Mouse (Mus musculus): ENCODE results near the gene Wdr4. TPM values are rescaled to one million over a fixed set of nuclear protein-coding genes. Genes with fewer than 3 reads are reported as not detected.
"Not testable (repeated sequence)": the region's sequence is repeated elsewhere in the genome, so short reads cannot be mapped to it uniquely, and the experiment has no call there.

The Wdr4 gene
- polyA plus RNA-seq, 1 experiment from 2014 or later, result 32.7 TPM

DNA sequence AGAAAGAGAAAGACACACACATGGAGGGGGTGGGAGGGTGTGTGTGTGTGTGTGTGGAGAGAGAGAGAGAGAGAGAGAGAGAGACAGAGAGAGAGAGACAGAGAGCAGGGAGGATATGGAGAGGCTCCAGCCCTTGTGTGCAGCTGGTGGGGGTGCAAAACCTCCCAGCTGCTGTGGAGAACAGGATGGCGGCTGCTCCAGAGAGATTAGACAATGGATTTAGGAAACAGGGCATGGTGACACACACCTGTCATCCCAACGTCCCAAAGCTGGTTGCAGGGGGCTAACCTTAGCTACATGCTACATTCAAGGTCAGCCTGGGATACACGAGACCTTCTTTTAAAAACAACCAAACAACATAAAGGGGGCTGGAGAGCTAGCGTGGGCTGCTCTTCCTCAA lies 36.5 kb upstream of the Wdr4 start:
- no peaks in the 10 kb centered on the region for H3K27me3 ChIP-seq
- ATAC-seq (ENCODE audit: insufficient number of reproducible peaks, low FRiP score, low TSS enrichment, low read depth), result no peak
- no peak overlapping the region for H3K27ac ChIP-seq (replicated peaks)
- no peaks in the 10 kb centered on the region for H3K9me3 ChIP-seq (replicated peaks)
- no peaks in the 10 kb centered on the region for H3K36me3 ChIP-seq
- WGBS, result 74% methylated on average over 4 of the region's 4 CpGs
- H3K4me3 ChIP-seq (replicated peaks), result no peak overlapping the region
- H3K4me2 ChIP-seq (replicated peaks), result no peak overlapping the region
- peaks cover 14% of the 10 kb centered on the region for H3K4me1 ChIP-seq
- no peak overlapping the region for H3K9ac ChIP-seq

GRCm38 (mm10) chr17:31552601-31553000 lies 32.8 kb upstream of the Wdr4 start:
- H3K9ac ChIP-seq; H3K27ac ChIP-seq (replicated peaks); H3K36me3 ChIP-seq; ATAC-seq (ENCODE audit: insufficient number of reproducible peaks, low FRiP score, low TSS enrichment, low read depth); H3K9me3 ChIP-seq (replicated peaks); H3K27me3 ChIP-seq; H3K4me3 ChIP-seq (replicated peaks); H3K4me2 ChIP-seq (replicated peaks): not testable (repeated sequence)
- whole genome bisulfite sequencing, result 95% methylated on average over 23 of the region's 23 CpGs
- peaks cover 10% of the 10 kb centered on the region for H3K4me1 ChIP-seq

DNA sequence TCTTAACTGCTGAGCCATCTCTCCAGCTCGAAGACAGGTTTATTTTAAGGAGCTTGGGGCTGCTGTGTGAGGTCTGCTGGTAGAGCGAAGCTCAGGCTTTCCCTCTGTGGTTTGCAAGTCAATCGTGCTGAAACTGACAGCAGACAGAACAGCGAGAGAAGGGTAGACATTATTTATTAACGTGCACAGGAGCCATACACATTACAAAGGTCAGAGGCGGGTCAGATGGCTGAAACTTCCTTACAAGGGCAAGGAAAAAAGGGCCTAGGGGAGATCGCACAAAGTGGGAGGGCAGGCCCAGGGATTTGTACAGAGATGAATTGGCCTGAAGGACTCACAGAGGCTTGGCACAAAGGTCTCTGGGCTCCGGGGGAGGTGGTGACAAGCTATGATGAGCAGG lies 29.6 kb upstream of the Wdr4 start:
- H3K27ac ChIP-seq (replicated peaks), result no peak overlapping the region
- H3K4me2 ChIP-seq (replicated peaks), result no peak overlapping the region
- no peak for ATAC-seq (ENCODE audit: insufficient number of reproducible peaks, low FRiP score, low TSS enrichment, low read depth)
- 56% methylated on average over 8 of the region's 8 CpGs for WGBS
- no peak overlapping the region for H3K9ac ChIP-seq
- H3K36me3 ChIP-seq, result no peaks in the 10 kb centered on the region
- H3K27me3 ChIP-seq, result no peaks in the 10 kb centered on the region
- H3K4me3 ChIP-seq (replicated peaks), result no peak overlapping the region
- no peaks in the 10 kb centered on the region for H3K9me3 ChIP-seq (replicated peaks)
- H3K4me1 ChIP-seq, result peaks cover 5% of the 10 kb centered on the region; the same call in 1 of the 2 replicates

GRCm38 (mm10) chr17:31547974-31548373 lies 28.2 kb upstream of the Wdr4 start:
- Histone ChIP-seq H3K36me3 (no peaks in the 10 kb centered on the region), H3K4me2 (replicated peaks) (no peak overlapping the region), H3K9ac (no peak overlapping the region), H3K27ac (replicated peaks) (no peak overlapping the region), H3K9me3 (replicated peaks) (no peaks in the 10 kb centered on the region), H3K27me3 (no peaks in the 10 kb centered on the region), H3K4me1 (peaks cover 5% of the 10 kb centered on the region; the same call in 1 of the 2 replicates), H3K4me3 (replicated peaks) (no peak overlapping the region)
- ATAC-seq (ENCODE audit: insufficient number of reproducible peaks, low FRiP score, low TSS enrichment, low read depth), result no peak
- WGBS, result 33% methylated on average over 3 of the region's 3 CpGs

- no peaks in the 10 kb centered on the region for H3K36me3 ChIP-seq
- WGBS, result 67% methylated on average over 9 of the region's 9 CpGs
- no peak overlapping the region for H3K4me2 ChIP-seq (replicated peaks)
- H3K27me3 ChIP-seq, result no peaks in the 10 kb centered on the region
- no peak overlapping the region for H3K9ac ChIP-seq
- H3K4me3 ChIP-seq (replicated peaks), result no peak overlapping the region
- H3K27ac ChIP-seq (replicated peaks), result no peak overlapping the region
- no peak for ATAC-seq (ENCODE audit: insufficient number of reproducible peaks, low FRiP score, low TSS enrichment, low read depth)
- peaks cover 10% of the 10 kb centered on the region; the same call in 1 of the 2 replicates for H3K4me1 ChIP-seq
- H3K9me3 ChIP-seq (replicated peaks), result no peaks in the 10 kb centered on the region
Measured at GRCm38 (mm10) chr17:31546444-31547196, 26.8 kb upstream of the Wdr4 start.

DNA sequence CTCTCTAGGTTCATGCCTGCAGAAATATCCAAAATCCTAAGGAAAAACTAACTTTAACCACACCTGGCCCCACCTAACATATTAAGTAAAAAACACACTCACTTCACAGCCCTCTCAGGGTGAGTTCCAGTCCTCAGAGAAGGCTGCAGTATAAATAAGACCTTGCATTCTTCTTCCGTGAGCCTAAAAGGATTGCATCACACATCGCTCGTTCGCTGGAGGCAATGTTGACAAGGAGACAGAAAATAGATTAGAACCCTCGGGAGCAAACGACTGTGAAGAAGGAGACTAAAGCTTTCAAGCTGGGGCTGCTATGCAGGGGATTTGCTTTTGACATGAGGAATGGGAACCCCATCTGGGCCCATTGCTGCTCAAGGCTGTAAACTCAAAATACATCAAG lies 23.8 kb upstream of the Wdr4 start:
- 21% methylated on average over 6 of the region's 6 CpGs for WGBS

GRCm38 (mm10) chr17:31541460-31541831 lies 21.7 kb upstream of the Wdr4 start:
- Histone ChIP-seq H3K4me2 (replicated peaks) (no peak overlapping the region), H3K4me3 (replicated peaks) (no peak overlapping the region), H3K9me3 (replicated peaks) (no peaks in the 10 kb centered on the region), H3K4me1 (peaks cover 14% of the 10 kb centered on the region; the same call in 1 of the 2 replicates), H3K9ac (no peak overlapping the region), H3K27me3 (no peaks in the 10 kb centered on the region), H3K36me3 (no peaks in the 10 kb centered on the region), H3K27ac (replicated peaks) (peak overlapping the region; percentile 55; the same call in 1 of the 2 replicates)
- 29% methylated on average over 6 of the region's 6 CpGs for WGBS
- peak; percentile 70; the same call in 1 of the 2 replicates for ATAC-seq (ENCODE audit: insufficient number of reproducible peaks, low FRiP score, low TSS enrichment, low read depth)

More for the DNA sequence above, 23.8 kb upstream of the Wdr4 start:
- Histone ChIP-seq H3K4me1 (peaks cover 19% of the 10 kb centered on the region; the same call in 1 of the 2 replicates), H3K9me3 (replicated peaks) (no peaks in the 10 kb centered on the region), H3K36me3 (no peaks in the 10 kb centered on the region), H3K4me2 (replicated peaks) (no peak overlapping the region), H3K9ac (no peak overlapping the region), H3K4me3 (replicated peaks) (no peak overlapping the region), H3K27me3 (no peaks in the 10 kb centered on the region), H3K27ac (replicated peaks) (no peak overlapping the region)
- ATAC-seq (ENCODE audit: insufficient number of reproducible peaks, low FRiP score, low TSS enrichment, low read depth), result no peak

DNA sequence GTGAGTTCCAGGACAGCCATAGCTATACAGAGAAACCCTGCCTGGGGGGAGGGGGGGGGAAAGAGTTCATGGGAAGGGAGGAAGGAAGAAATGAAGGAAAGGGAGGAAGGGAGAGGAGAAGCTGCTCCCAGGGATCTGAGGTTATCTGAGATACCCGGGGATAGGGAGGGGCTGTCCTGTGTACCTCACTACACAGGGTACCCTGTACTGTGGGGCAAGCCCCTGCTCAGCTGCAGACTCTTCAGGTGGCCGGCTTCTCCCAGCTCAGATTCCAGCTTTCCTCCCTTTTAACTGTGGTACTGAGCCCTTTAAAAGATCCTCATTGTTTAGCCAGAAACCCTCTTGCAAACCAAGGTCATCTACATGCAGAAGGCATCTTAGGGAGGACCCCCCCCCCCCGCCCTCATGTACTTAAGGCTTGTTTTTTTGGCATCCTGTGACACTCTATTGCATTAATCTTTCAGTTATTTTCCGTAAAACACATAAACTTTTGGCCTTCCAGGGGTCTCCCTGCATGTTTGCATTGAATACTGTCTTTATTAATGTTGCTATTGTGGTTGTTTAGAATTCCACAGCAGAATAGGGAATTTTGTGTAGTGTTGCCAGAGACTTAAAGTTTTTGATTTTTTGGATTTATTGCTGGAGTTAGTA lies 21.2 kb upstream of the Wdr4 start:
- H3K27ac ChIP-seq (replicated peaks), result peak overlapping the region; percentile 65; the same call in 1 of the 2 replicates
- H3K27me3 ChIP-seq, result no peaks in the 10 kb centered on the region
- no peaks in the 10 kb centered on the region for H3K36me3 ChIP-seq
- H3K4me2 ChIP-seq (replicated peaks), result no peak overlapping the region
- no peak overlapping the region for H3K9ac ChIP-seq
- H3K9me3 ChIP-seq (replicated peaks), result no peaks in the 10 kb centered on the region
- H3K4me1 ChIP-seq, result peaks cover 16% of the 10 kb centered on the region
- ATAC-seq (ENCODE audit: insufficient number of reproducible peaks, low FRiP score, low TSS enrichment, low read depth), result 0 out of 2 replicates have a peak, but pooled peaks have one; percentile 37
- no peak overlapping the region for H3K4me3 ChIP-seq (replicated peaks)
- 40% methylated on average over 4 of the region's 4 CpGs for WGBS

GRCm38 (mm10) chr17:31540101-31540500 lies 20.3 kb upstream of the Wdr4 start:
- H3K4me3 ChIP-seq (replicated peaks), result no peak overlapping the region
- no peaks in the 10 kb centered on the region for H3K27me3 ChIP-seq
- no peak overlapping the region for H3K9ac ChIP-seq
- H3K36me3 ChIP-seq, result no peaks in the 10 kb centered on the region
- 61% methylated on average over 3 of the region's 3 CpGs for whole genome bisulfite sequencing
- no peak overlapping the region for H3K4me2 ChIP-seq (replicated peaks)
- no peaks in the 10 kb centered on the region for H3K9me3 ChIP-seq (replicated peaks)
- peaks cover 25% of the 10 kb centered on the region for H3K4me1 ChIP-seq
- no peak for ATAC-seq (ENCODE audit: insufficient number of reproducible peaks, low FRiP score, low TSS enrichment, low read depth)
- 0 out of 2 replicates have a peak overlapping the region, but pooled peaks have one; percentile 7 for H3K27ac ChIP-seq (replicated peaks)

DNA sequence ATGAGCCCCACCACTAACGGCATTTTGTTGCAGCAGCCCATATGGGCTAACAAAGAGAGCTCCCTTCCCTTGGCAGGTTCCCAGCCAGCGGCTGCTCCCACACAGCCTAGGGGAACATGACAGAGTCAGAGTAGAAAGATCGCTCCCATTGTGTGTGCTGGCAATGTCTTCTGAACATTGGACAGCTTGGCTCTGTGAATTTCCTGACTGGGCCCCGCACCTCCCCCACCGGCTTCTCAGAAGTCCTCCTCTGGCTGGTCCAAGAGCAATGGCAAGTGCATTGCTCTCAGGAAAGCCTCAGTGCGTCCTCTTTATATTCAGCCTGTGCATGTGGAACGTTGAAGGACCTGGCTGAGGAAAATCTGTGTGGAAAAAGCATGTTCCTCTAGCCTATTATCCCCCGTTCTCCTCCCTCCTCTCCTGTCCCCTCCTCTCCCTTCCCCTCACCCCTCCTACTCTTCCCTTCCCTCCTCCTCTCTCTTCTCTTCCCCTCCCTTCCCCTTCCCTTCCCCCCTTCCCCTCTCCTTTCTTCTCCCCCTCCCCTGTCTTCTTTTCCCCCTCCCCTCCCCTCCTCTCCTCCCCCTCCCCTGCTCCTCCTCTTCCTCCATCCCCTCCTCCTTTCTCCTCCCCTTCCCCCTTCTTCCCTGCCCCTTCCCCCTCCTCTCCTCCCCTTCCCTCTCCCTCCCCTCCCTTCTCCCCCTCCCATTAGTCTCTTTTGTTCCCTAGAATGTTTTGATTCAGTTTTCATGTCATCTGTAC lies 16.3 kb upstream of the Wdr4 start:
- no peaks in the 10 kb centered on the region for H3K27me3 ChIP-seq
- peaks cover 8% of the 10 kb centered on the region for H3K36me3 ChIP-seq
- H3K9ac ChIP-seq, result no peak overlapping the region
- peaks cover 20% of the 10 kb centered on the region for H3K4me1 ChIP-seq
- peak; percentile 76; the same call in 1 of the 2 replicates for ATAC-seq (ENCODE audit: insufficient number of reproducible peaks, low FRiP score, low TSS enrichment, low read depth)
- peak overlapping the region; percentile 26; the same call in 1 of the 2 replicates for H3K4me2 ChIP-seq (replicated peaks)
- 19% methylated on average over 8 of the region's 8 CpGs for WGBS
- no peak overlapping the region for H3K4me3 ChIP-seq (replicated peaks)
- H3K9me3 ChIP-seq (replicated peaks), result no peaks in the 10 kb centered on the region
- peak overlapping the region; percentile 75 for H3K27ac ChIP-seq (replicated peaks)

DNA sequence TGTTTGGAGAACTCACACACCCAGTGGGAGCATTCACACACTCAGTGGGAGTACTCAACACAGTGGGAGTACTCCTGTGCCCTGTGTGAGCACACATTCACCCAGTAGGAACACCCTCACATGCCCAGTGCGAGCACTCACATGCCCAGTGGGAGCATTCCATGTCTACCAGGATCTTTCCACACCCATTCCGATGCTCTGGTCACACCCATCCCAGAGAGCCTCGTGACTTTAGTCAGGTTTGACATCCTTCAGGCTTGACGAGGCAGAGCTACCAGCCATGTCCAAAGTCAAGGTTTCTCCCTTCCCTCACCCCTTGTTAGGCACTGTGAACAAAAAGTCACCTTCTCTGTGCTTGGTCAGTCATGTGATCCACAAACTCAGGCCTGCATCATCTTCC lies 15.6 kb upstream of the Wdr4 start:
- 55% methylated on average over 4 of the region's 4 CpGs for WGBS
- no peak for ATAC-seq (ENCODE audit: insufficient number of reproducible peaks, low FRiP score, low TSS enrichment, low read depth)
- H3K4me2 ChIP-seq (replicated peaks), result peak overlapping the region; percentile 26; the same call in 1 of the 2 replicates
- H3K27ac ChIP-seq (replicated peaks), result peak overlapping the region; percentile 75
- H3K4me3 ChIP-seq (replicated peaks), result no peak overlapping the region
- H3K4me1 ChIP-seq, result peaks cover 14% of the 10 kb centered on the region
- peaks cover 8% of the 10 kb centered on the region for H3K36me3 ChIP-seq
- H3K27me3 ChIP-seq, result no peaks in the 10 kb centered on the region
- no peak overlapping the region for H3K9ac ChIP-seq
- H3K9me3 ChIP-seq (replicated peaks), result no peaks in the 10 kb centered on the region
